Mouse (Mus musculus) midbrain, embryonic 10.5 days (tissue): ENCODE measurements around the gene Tspan33. TPM values are rescaled to one million over a fixed set of nuclear protein-coding genes. Genes with fewer than 3 reads are reported as not detected.

Experiments
- DNase-seq: peaks from one replicate; pipeline ENCODE4 v3.0.0-alpha.2; 2017; ENCODE audit warnings: low spot score
- H3K27ac ChIP-seq: fragments of 300-500 bp; sonication (generic); replicated peaks from 2 replicates; pipeline ENCODE4 v1.5.1; 2016; ENCODE audit warnings: mild to moderate bottlenecking
- H3K27me3 ChIP-seq: fragments of 300-500 bp; sonication (generic); 2 replicates; pipeline ENCODE4 v1.6.1; 2016; ENCODE audit warnings: low read depth, mild to moderate bottlenecking; ENCODE audit not compliant: poor library complexity, severe bottlenecking
- H3K36me3 ChIP-seq: fragments of 300-500 bp; sonication (generic); 2 replicates; pipeline ENCODE4 v1.6.1; 2016; ENCODE audit warnings: mild to moderate bottlenecking, moderate library complexity
- H3K4me1 ChIP-seq: fragments of 300-500 bp; sonication (generic); 2 replicates; pipeline ENCODE4 v1.6.1; 2016
- H3K4me3 ChIP-seq: fragments of 300-500 bp; sonication (generic); 2 replicates; pipeline ENCODE4 v1.5.1; 2016; ENCODE audit warnings: mild to moderate bottlenecking, moderate library complexity
- H3K9me3 ChIP-seq: fragments of 300-500 bp; sonication (generic); replicated peaks from 2 replicates; pipeline ENCODE4 v1.6.1; 2016; ENCODE audit warnings: mild to moderate bottlenecking
- WGBS: fragments of 180-500 bp; shearing (Covaris S2); methylation state at CpG from one replicate; pipeline ENCODE4 v1.1.7; 2016; 5-methylcytosine and 5-hydroxymethylcytosine counted together
- polyA plus RNA-seq: library from polyadenylated mRNA; unstranded; fragments of >200 nt; fragmentation: Nextera tagmentation; extraction: Ambion mirVana; gene quantifications from 2 replicates; pipeline ENCODE4 v1.2.1, GENCODE M21; 2016

The Tspan33 gene
- polyA plus RNA-seq, 1 experiment from 2014 or later: 12.2 TPM

DNA sequence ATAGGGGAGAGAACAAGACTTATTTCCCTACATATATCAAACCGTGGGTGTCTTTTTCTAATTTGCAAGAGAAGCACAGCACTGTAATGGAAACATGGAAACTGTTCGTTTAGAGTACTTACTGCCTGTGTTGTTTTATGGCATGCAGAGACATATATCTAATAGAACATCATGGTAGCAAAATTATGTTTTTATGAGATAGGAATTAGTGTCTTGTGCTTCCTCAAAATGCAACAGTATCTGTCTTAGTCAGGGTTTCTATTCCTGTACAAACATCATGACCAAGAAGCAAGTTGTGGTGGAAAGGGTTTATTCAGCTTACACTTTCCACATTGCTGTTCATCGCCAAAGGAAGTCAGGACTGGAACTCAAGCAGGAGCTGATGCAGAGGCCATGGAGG lies 8.1 kb downstream of the Tspan33 start:
- H3K27me3 ChIP-seq: peaks cover 17% of the 10 kb centered on the region
- peaks cover 20% of the 10 kb centered on the region for H3K4me1 ChIP-seq
- H3K4me3 ChIP-seq: no peak overlapping the region
- no peak overlapping the region for H3K27ac ChIP-seq
- no peaks in the 10 kb centered on the region for H3K9me3 ChIP-seq
- H3K36me3 ChIP-seq: no peaks in the 10 kb centered on the region
- DNase-seq: no peak
- 87% methylated on average over 3 of the region's 3 CpGs for WGBS

- H3K27me3 ChIP-seq: peaks cover 17% of the 10 kb centered on the region
- no peaks in the 10 kb centered on the region for H3K36me3 ChIP-seq
- no peak overlapping the region for H3K27ac ChIP-seq
- no peak overlapping the region for H3K4me3 ChIP-seq
- DNase-seq: no peak
- 93% methylated on average over 5 of the region's 5 CpGs for WGBS
- no peaks in the 10 kb centered on the region for H3K9me3 ChIP-seq
- peaks cover 37% of the 10 kb centered on the region for H3K4me1 ChIP-seq
Observed at GRCm38 (mm10) chr6:29704143-29704542, 10.1 kb downstream of the Tspan33 start.

- WGBS: 4% methylated on average over 2 of the region's 2 CpGs
Observed at GRCm38 (mm10) chr6:29707902-29708301, 13.9 kb downstream of the Tspan33 start.

GRCm38 (mm10) chr6:29711318-29711717 lies 17.3 kb downstream of the Tspan33 start:
- peaks cover 24% of the 10 kb centered on the region; the same call in 1 of the 2 replicates for H3K27me3 ChIP-seq
- DNase-seq: no peak
- H3K9me3 ChIP-seq: no peaks in the 10 kb centered on the region
- H3K36me3 ChIP-seq: no peaks in the 10 kb centered on the region
- peaks cover 45% of the 10 kb centered on the region for H3K4me1 ChIP-seq
- H3K27ac ChIP-seq: no peak overlapping the region
- H3K4me3 ChIP-seq: no peak overlapping the region
- WGBS: 61% methylated on average over 3 of the region's 3 CpGs

More at GRCm38 (mm10) chr6:29707902-29708301, 13.9 kb downstream of the Tspan33 start:
- Histone ChIP-seq H3K27me3 (peaks cover 32% of the 10 kb centered on the region), H3K27ac (peak overlapping the region; percentile 73), H3K4me3 (peak overlapping the region; percentile 14; the same call in 1 of the 2 replicates), H3K4me1 (peaks cover 52% of the 10 kb centered on the region), H3K36me3 (no peaks in the 10 kb centered on the region), H3K9me3 (no peaks in the 10 kb centered on the region)
- peak; percentile 86 for DNase-seq

GRCm38 (mm10) chr6:29712011-29712584 lies 18.1 kb downstream of the Tspan33 start:
- no peak overlapping the region for H3K4me3 ChIP-seq
- no peak for DNase-seq
- H3K27ac ChIP-seq: no peak overlapping the region
- H3K4me1 ChIP-seq: peaks cover 40% of the 10 kb centered on the region
- 52% methylated on average over 3 of the region's 3 CpGs for WGBS
- peaks cover under 1% of the 10 kb centered on the region; the same call in 1 of the 2 replicates for H3K36me3 ChIP-seq
- H3K9me3 ChIP-seq: no peaks in the 10 kb centered on the region
- H3K27me3 ChIP-seq: peaks cover 24% of the 10 kb centered on the region

GRCm38 (mm10) chr6:29716624-29717365 lies 22.8 kb downstream of the Tspan33 start:
- H3K27ac ChIP-seq: no peak overlapping the region
- H3K4me1 ChIP-seq: peaks cover 33% of the 10 kb centered on the region
- 73% methylated on average over 10 of the region's 10 CpGs for WGBS
- H3K36me3 ChIP-seq: peaks cover 3% of the 10 kb centered on the region; the same call in 1 of the 2 replicates
- H3K4me3 ChIP-seq: no peak overlapping the region
- H3K27me3 ChIP-seq: peaks cover 30% of the 10 kb centered on the region
- DNase-seq: no peak
- H3K9me3 ChIP-seq: no peaks in the 10 kb centered on the region

- Histone ChIP-seq H3K9me3 (no peaks in the 10 kb centered on the region), H3K27ac (no peak overlapping the region), H3K4me1 (peaks cover 33% of the 10 kb centered on the region), H3K4me3 (no peak overlapping the region), H3K36me3 (peaks cover 3% of the 10 kb centered on the region; the same call in 1 of the 2 replicates), H3K27me3 (peaks cover 33% of the 10 kb centered on the region)
- WGBS: 48% methylated on average over 10 of the region's 10 CpGs
- no peak for DNase-seq
Observed at GRCm38 (mm10) chr6:29717541-29717940, 23.5 kb downstream of the Tspan33 start.

DNA sequence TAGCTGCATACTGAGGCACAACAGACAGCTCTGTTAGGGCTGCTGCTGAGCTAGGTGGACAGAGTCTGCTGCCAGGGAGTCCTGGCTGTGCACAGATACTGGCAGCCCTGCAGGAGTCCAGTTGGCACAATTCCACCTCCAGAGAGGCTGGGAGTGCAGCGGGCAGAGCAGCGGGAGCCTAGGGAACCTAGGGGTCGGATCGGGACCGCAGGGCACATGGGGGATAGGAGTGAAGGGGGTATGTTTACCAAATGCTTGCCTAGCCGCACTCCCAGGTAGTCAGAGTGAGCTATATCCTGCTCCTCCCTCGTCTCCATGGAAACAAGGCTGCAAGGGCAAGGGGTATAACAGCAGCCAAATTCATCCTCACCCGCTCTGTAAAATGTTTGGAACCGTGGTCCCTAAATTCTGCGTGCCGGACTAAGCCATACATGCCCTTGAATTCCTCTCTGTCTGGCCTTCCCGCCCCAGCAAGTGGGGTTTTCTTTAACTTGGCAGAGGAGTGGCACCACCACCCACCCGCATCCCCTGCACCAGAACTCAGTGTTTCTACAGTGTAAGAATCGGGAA lies 24.0 kb downstream of the Tspan33 start:
- Histone ChIP-seq H3K9me3 (no peaks in the 10 kb centered on the region), H3K4me3 (no peak overlapping the region; the same call in 1 of the 2 replicates), H3K27ac (no peak overlapping the region; the same call in 1 of the 2 replicates), H3K4me1 (peaks cover 33% of the 10 kb centered on the region), H3K27me3 (peaks cover 33% of the 10 kb centered on the region), H3K36me3 (peaks cover 3% of the 10 kb centered on the region; the same call in 1 of the 2 replicates)
- 15% methylated on average over 14 of the region's 14 CpGs for WGBS
- no peak for DNase-seq

DNA sequence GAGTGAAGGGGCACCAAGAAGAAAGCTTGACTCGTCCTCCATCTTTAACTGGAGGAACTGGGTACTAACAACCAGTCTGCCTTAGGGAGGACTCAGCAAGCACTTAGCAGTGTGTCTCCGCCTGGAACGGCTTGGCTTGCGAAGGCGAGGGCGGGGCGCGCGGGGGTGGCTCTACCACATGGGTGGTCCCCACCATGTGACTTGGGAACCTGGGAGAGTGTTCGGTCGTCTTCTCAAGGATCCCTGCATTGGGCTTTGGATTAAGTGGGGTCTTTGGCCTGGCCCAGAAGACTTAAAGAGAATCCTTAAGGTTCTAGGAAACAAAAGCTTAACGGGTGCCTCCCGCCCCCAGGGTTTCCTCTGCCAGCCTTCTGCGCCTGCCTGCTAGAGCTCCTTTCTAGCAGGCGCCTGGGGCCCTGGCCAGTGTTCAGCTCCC lies 24.9 kb downstream of the Tspan33 start:
- peak; percentile 77 for DNase-seq
- Histone ChIP-seq H3K9me3 (no peaks in the 10 kb centered on the region), H3K27ac (peak overlapping the region; percentile 82), H3K27me3 (peaks cover 33% of the 10 kb centered on the region), H3K36me3 (peaks cover 3% of the 10 kb centered on the region; the same call in 1 of the 2 replicates), H3K4me3 (peak overlapping the region; percentile 47), H3K4me1 (peaks cover 37% of the 10 kb centered on the region)
- 1% methylated on average over 15 of the region's 15 CpGs for WGBS

GRCm38 (mm10) chr6:29721890-29722289 lies 27.9 kb downstream of the Tspan33 start:
- 80% methylated on average over 2 of the region's 2 CpGs for WGBS
- H3K36me3 ChIP-seq: peaks cover 3% of the 10 kb centered on the region; the same call in 1 of the 2 replicates
- H3K27ac ChIP-seq: no peak overlapping the region
- peaks cover 35% of the 10 kb centered on the region for H3K4me1 ChIP-seq
- DNase-seq: no peak
- H3K27me3 ChIP-seq: peaks cover 27% of the 10 kb centered on the region
- no peaks in the 10 kb centered on the region for H3K9me3 ChIP-seq
- no peak overlapping the region for H3K4me3 ChIP-seq

- no peak overlapping the region for H3K4me3 ChIP-seq
- WGBS: 80% methylated on average over 1 of the region's 1 CpGs
- H3K36me3 ChIP-seq: no peaks in the 10 kb centered on the region
- no peaks in the 10 kb centered on the region for H3K9me3 ChIP-seq
- no peak overlapping the region for H3K27ac ChIP-seq
- peaks cover 4% of the 10 kb centered on the region; the same call in 1 of the 2 replicates for H3K4me1 ChIP-seq
- DNase-seq: no peak
- H3K27me3 ChIP-seq: 0 out of 2 replicates have a peak, but pooled peaks cover 3% of the 10 kb centered on the region
Observed at GRCm38 (mm10) chr6:29726576-29727200, 32.7 kb downstream of the Tspan33 start.

DNA sequence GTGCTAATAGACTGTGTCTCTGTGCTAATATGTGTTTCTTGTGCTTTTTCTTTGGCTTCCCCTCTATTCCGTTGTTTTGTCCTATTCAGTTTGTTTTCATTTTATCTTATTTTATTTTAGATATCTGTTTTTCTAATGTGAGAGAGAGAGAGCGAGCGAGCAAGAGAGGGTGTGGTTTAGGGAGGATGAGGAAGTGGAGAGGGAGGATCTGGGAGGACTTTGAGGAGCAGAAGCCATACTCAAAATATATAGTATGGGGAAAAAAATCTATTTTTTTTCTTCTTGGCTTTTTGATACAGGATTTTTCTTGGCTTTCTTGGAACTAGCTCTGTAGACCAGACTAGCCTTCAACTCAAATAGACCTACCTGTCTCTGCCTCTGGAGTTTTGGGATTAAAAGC lies 34.0 kb downstream of the Tspan33 start:
- no peak overlapping the region for H3K27ac ChIP-seq
- H3K4me1 ChIP-seq: peaks cover 4% of the 10 kb centered on the region; the same call in 1 of the 2 replicates
- 89% methylated on average over 3 of the region's 3 CpGs for WGBS
- H3K27me3 ChIP-seq: no peaks in the 10 kb centered on the region
- DNase-seq: no peak
- H3K9me3 ChIP-seq: no peaks in the 10 kb centered on the region
- H3K4me3 ChIP-seq: no peak overlapping the region
- H3K36me3 ChIP-seq: no peaks in the 10 kb centered on the region
